Mouse (Mus musculus) MEL (cell line): ENCODE measurements around the gene Strc. TPM values are rescaled to one million over a fixed set of nuclear protein-coding genes. Genes with fewer than 3 reads are reported as not detected.
"Not testable (repeated sequence)": the region's sequence is repeated elsewhere in the genome, so short reads cannot be mapped to it uniquely, and the experiment has no call there.

Experiments used
- DNase-seq: peaks from one replicate; pipeline ENCODE4 v3.0.0; 2011; ENCODE audit warnings: low read depth, low spot score
- H3K27ac ChIP-seq: 2 replicates; pipeline ENCODE4 v1.5.1; 2012; ENCODE audit warnings: low read depth, mild to moderate bottlenecking, control low read depth, low read length, moderate library complexity; ENCODE audit not compliant: control insufficient read depth
- H3K27me3 ChIP-seq, 2 experiments: fragments of 150-350 bp in 1 of 2; sonication (generic) in 1 of 2; 2 replicates each; pipeline ENCODE4 v1.6.1; 2012; ENCODE audit warnings: low read length in 2 of 2, mild to moderate bottlenecking in 2 of 2, improper control_type of control experiment in 1 of 2, moderate library complexity in 1 of 2; ENCODE audit not compliant: insufficient read depth in 2 of 2, control insufficient read depth in 1 of 2
- H3K36me3 ChIP-seq, 2 experiments: 2 replicates each; pipeline ENCODE4 v1.6.1; 2012 to 2014; ENCODE audit warnings: low read length in 2 of 2, improper control_type of control experiment in 1 of 2, inconsistent platforms in 1 of 2, mild to moderate bottlenecking in 1 of 2; ENCODE audit not compliant: insufficient read depth in 2 of 2, control insufficient read depth in 1 of 2
- H3K4me1 ChIP-seq, 2 experiments: fragments of 150-350 bp in 1 of 2; sonication (generic) in 1 of 2; 2 replicates each; pipeline ENCODE4 v1.6.1; 2012; ENCODE audit warnings: low read length in 2 of 2, improper control_type of control experiment in 1 of 2, mild to moderate bottlenecking in 1 of 2; ENCODE audit not compliant: insufficient read depth in 2 of 2, control insufficient read depth in 1 of 2
- H3K4me3 ChIP-seq, 2 experiments: fragments of 150-350 bp in 1 of 2; sonication (generic) in 1 of 2; 2 replicates each; pipeline ENCODE4 v1.5.1; 2012; ENCODE audit warnings: low read depth in 2 of 2, low read length in 2 of 2, mild to moderate bottlenecking in 2 of 2, moderate library complexity in 2 of 2, control low read depth in 1 of 2, improper control_type of control experiment in 1 of 2; ENCODE audit not compliant: control insufficient read depth in 1 of 2, insufficient read depth in 1 of 2
- H3K79me2 ChIP-seq: 2 replicates; pipeline ENCODE4 v1.6.1; 2012; ENCODE audit warnings: mild to moderate bottlenecking, low read length, moderate library complexity; ENCODE audit not compliant: control insufficient read depth, poor library complexity, insufficient read depth
- H3K9ac ChIP-seq: 2 replicates; pipeline ENCODE4 v1.6.1; 2012; ENCODE audit warnings: low read depth, mild to moderate bottlenecking, control low read depth, low read length, moderate library complexity; ENCODE audit not compliant: control insufficient read depth, poor library complexity, severe bottlenecking
- H3K9me3 ChIP-seq: fragments of 150-350 bp; sonication (generic); replicated peaks from 2 replicates; pipeline ENCODE4 v1.6.1; 2012; ENCODE audit warnings: mild to moderate bottlenecking, low read length, improper control_type of control experiment, moderate library complexity; ENCODE audit not compliant: insufficient read depth
- BHLHE40 ChIP-seq: IDR thresholded peaks from 2 replicates; pipeline ENCODE4 v1.6.1; 2012; ENCODE audit warnings: low read depth, mild to moderate bottlenecking, inconsistent platforms, low read length, improper control_type of control experiment, borderline replicate concordance
- CHD1 ChIP-seq: IDR thresholded peaks from 2 replicates; pipeline ENCODE4 v1.6.1; 2012; ENCODE audit warnings: low read depth, mild to moderate bottlenecking, inconsistent platforms, low read length, improper control_type of control experiment
- CTCF ChIP-seq, 3 experiments: IDR thresholded peaks in 2 of 3; conservative IDR thresholded peaks in 1 of 3; 2 replicates each; pipeline ENCODE4 v1.5.1; 2011 to 2012; ENCODE audit warnings: low read length in 3 of 3, low read depth in 2 of 3, mild to moderate bottlenecking in 2 of 3, improper control_type of control experiment in 1 of 3, inconsistent platforms in 1 of 3, mixed read lengths in 1 of 3, moderate library complexity in 1 of 3; ENCODE audit not compliant: control insufficient read depth in 1 of 3, insufficient read depth in 1 of 3, poor library complexity in 1 of 3, severe bottlenecking in 1 of 3
- ELF1 ChIP-seq: IDR thresholded peaks from 2 replicates; pipeline ENCODE4 v1.6.1; 2014; ENCODE audit warnings: low read depth, mild to moderate bottlenecking, inconsistent platforms, low read length, improper control_type of control experiment, moderate library complexity
- GABPA ChIP-seq: IDR thresholded peaks from 2 replicates; pipeline ENCODE4 v1.6.1; 2012; ENCODE audit warnings: low read depth, mild to moderate bottlenecking, inconsistent platforms, low read length, improper control_type of control experiment, moderate library complexity
- JUND ChIP-seq: IDR thresholded peaks from 2 replicates; pipeline ENCODE4 v1.6.1; 2011; ENCODE audit warnings: low read depth, mild to moderate bottlenecking, improper control_type of control experiment, low read length
- MAZ ChIP-seq: IDR thresholded peaks from 2 replicates; pipeline ENCODE4 v1.6.1; 2012; ENCODE audit warnings: low read depth, mild to moderate bottlenecking, inconsistent platforms, low read length, improper control_type of control experiment
- MEF2A ChIP-seq: IDR thresholded peaks from 2 replicates; pipeline ENCODE4 v1.6.1; 2014; ENCODE audit warnings: low read depth, mild to moderate bottlenecking, inconsistent platforms, low read length, improper control_type of control experiment; ENCODE audit not compliant: poor library complexity, insufficient replicate concordance, severe bottlenecking; ENCODE audit errors: extremely low read depth
- MXI1 ChIP-seq: IDR thresholded peaks from 2 replicates; pipeline ENCODE4 v1.6.1; 2011; ENCODE audit warnings: mild to moderate bottlenecking, low read depth, low read length, improper control_type of control experiment
- MYC ChIP-seq: IDR thresholded peaks from 2 replicates; pipeline ENCODE4 v1.6.1; 2011; ENCODE audit warnings: low read depth, mild to moderate bottlenecking, low read length, improper control_type of control experiment, moderate library complexity
- NELFE ChIP-seq: IDR thresholded peaks from 2 replicates; pipeline ENCODE4 v1.6.1; 2011; ENCODE audit warnings: low read depth, low read length, improper control_type of control experiment
- POLR2AphosphoS2 ChIP-seq: IDR thresholded peaks from 2 replicates; pipeline ENCODE4 v1.6.1; 2011; ENCODE audit warnings: low read length, improper control_type of control experiment
- RAD21 ChIP-seq: IDR thresholded peaks from 2 replicates; pipeline ENCODE4 v1.6.1; 2011; ENCODE audit warnings: mild to moderate bottlenecking, low read depth, low read length, improper control_type of control experiment
- SMC3 ChIP-seq: IDR thresholded peaks from 2 replicates; pipeline ENCODE4 v1.6.1; 2011; ENCODE audit warnings: low read depth, low read length, improper control_type of control experiment
- TAL1 ChIP-seq: IDR thresholded peaks from 2 replicates; pipeline ENCODE4 v1.6.1; 2012; ENCODE audit warnings: mild to moderate bottlenecking, inconsistent platforms, low read length, moderate library complexity, mixed read lengths
- TBP ChIP-seq: IDR thresholded peaks from 2 replicates; pipeline ENCODE4 v1.8.0; 2011; ENCODE audit warnings: low read depth, low read length, improper control_type of control experiment
- TCF12 ChIP-seq: IDR thresholded peaks from 2 replicates; pipeline ENCODE4 v1.6.1; 2014; ENCODE audit warnings: low read depth, mild to moderate bottlenecking, inconsistent platforms, low read length, improper control_type of control experiment, moderate library complexity
- UBTF ChIP-seq: IDR thresholded peaks from 2 replicates; pipeline ENCODE4 v1.6.1; 2012; ENCODE audit warnings: low read depth, mild to moderate bottlenecking, inconsistent platforms, low read length, improper control_type of control experiment, moderate library complexity, borderline replicate concordance; ENCODE audit not compliant: insufficient read depth
- ZKSCAN1 ChIP-seq: IDR thresholded peaks from 2 replicates; pipeline ENCODE4 v1.6.1; 2012; ENCODE audit warnings: low read depth, mild to moderate bottlenecking, inconsistent platforms, low read length, improper control_type of control experiment, moderate library complexity
- ZNF384 ChIP-seq: IDR thresholded peaks from 2 replicates; pipeline ENCODE4 v1.6.1; 2012; ENCODE audit warnings: low read depth, mild to moderate bottlenecking, inconsistent platforms, low read length, improper control_type of control experiment
- polyA plus RNA-seq, 2 experiments: library from polyadenylated mRNA; stranded (reverse) in 1 of 2; unstranded in 1 of 2; fragments of >175 nt in 1 of 2; fragments of >200 nt in 1 of 2; gene quantifications; 2 replicates each; pipeline versions ENCODE4 v1.2.1 to v1.2.4; 2012; ENCODE audit warnings: low replicate concordance in 2 of 2, low read depth in 1 of 2; ENCODE audit not compliant: insufficient read length in 2 of 2, insufficient read depth in 1 of 2, missing spikeins in 1 of 2
- total RNA-seq: library from RNA; depleted of rRNA; stranded (reverse); fragments of 300-350 nt; gene quantifications from 2 replicates; pipeline ENCODE4 v1.2.3, GENCODE M21; 2012; rRNA removed

Strc gene
- total RNA-seq = not detected in 2 replicates
- polyA plus RNA-seq = not detected

GRCm38 (mm10) chr2:121386961-121387575, at the start of gene Strc:
TSS of gene Strc (minus strand) at chr2:121387168.
- not testable (repeated sequence) for DNase-seq, H3K9me3 ChIP-seq, H3K4me1 ChIP-seq, H3K9ac ChIP-seq, H3K4me3 ChIP-seq, H3K79me2 ChIP-seq, H3K27ac ChIP-seq, H3K36me3 ChIP-seq
- H3K27me3 ChIP-seq = peaks cover 5 to 21% of the 10 kb centered on the region in 2 experiments; a peak in 3 of 4 replicates

- peak; percentile 69 for DNase-seq
- peaks cover 2 to 34% of the 10 kb centered on the region in 2 experiments; a peak in 3 of 4 replicates for H3K36me3 ChIP-seq
- no peak overlapping the region for H3K27ac ChIP-seq
- H3K4me1 ChIP-seq = no peaks in the 10 kb centered on the region
- TF ChIP-seq BHLHE40 = no peak
- TF ChIP-seq ZKSCAN1 = no peak
- peak; percentile 40 for TF ChIP-seq SMC3
- no peak for TF ChIP-seq JUND
- TF ChIP-seq MEF2A = no peak
- TF ChIP-seq MXI1 = no peak
- no peak for TF ChIP-seq POLR2AphosphoS2
- no peak for TF ChIP-seq TCF12
- TF ChIP-seq MYC = peak; percentile 44; the same call in 1 of the 2 replicates
- no peak for TF ChIP-seq GABPA
- TF ChIP-seq ELF1 = no peak
- TF ChIP-seq CHD1 = no peak
- no peak for TF ChIP-seq MAZ
- TF ChIP-seq UBTF = no peak
- TF ChIP-seq RAD21 = peak; percentile 33
- TF ChIP-seq NELFE = no peak
- peak; percentile 67 for TF ChIP-seq ZNF384
- TF ChIP-seq CTCF (IDR thresholded peaks at IDR 0.05 in 2 of 3, conservative IDR thresholded peaks at IDR 0.05 in 1 of 3; ENCODE audit: control insufficient read depth in 1 of 3, insufficient read depth in 1 of 3, low read depth in 2 of 3, low read length in 3 of 3, poor library complexity in 1 of 3, severe bottlenecking in 1 of 3) = peak in 2 of 3 experiments; percentile 44 to 65; a peak in 3 of 6 replicates
- no peak for TF ChIP-seq TAL1
- TF ChIP-seq TBP = no peak
- H3K27me3 ChIP-seq = no peaks in the 10 kb centered on the region
- no peak overlapping the region for H3K9ac ChIP-seq
- no peak overlapping the region for H3K4me3 ChIP-seq
- no peaks in the 10 kb centered on the region for H3K9me3 ChIP-seq
- H3K79me2 ChIP-seq = no peaks in the 10 kb centered on the region
Measured at GRCm38 (mm10) chr2:121434854-121435253, 47.9 kb upstream of the Strc start.
